Mouse (Mus musculus): ENCODE data around the gene Ccni.
A peak's percentile ranks its signal among the peaks of the same experiment; 100 is the strongest.

Ccni gene

DNA sequence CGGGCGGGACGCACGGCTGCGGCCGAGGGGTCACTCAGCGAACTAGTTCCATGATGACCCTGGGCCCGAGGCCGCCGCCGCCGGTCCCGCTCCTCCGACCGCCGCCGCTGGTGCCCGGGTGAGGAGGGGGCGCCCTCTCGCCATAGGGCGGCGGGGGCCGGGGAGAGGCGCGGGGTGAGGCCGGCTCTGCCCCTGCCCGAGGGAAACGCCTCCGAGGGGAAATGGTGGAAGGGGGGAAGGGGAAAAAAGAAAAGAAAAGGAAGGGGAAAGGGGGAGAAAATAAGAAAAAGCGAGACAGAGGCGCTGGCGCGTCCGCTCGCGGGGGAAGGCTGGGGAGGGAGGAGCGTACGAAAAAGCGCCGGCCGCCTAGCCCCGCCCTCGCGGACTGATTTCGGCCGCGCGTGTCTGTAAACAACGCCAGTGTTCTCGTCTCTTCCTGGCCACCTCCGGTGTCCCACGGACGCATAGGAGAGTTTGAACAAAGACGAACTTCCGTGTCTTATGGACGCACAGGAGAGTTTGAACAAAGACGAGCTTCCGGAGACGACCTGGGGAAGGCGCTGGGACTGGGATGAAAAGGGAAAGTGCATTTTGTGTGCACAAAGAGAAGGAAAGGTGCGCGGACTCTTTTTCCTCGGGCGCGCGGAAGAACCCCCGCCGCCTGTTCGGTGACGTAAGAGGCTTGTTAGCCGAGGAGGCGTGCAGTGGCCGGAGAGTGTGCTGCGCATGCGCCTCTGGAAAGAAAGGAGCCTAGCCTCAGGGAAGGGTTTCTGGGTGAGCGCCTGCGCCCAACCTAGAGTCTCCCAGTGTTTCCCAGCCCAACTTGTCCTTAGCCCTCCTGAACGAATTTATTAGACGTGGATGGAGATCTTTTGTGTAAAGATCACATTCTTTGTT is at the start of gene Ccni, which contains the start of gene 2010109A12Rik:
Gene Ccni, minus strand, starts transcription at position 387 of the 897 bp plus-strand sequence.
Gene 2010109A12Rik, plus strand, starts transcription at position 410 of the 897 bp plus-strand sequence.
- DNase-seq: peak; percentile 97 to 98

DNA sequence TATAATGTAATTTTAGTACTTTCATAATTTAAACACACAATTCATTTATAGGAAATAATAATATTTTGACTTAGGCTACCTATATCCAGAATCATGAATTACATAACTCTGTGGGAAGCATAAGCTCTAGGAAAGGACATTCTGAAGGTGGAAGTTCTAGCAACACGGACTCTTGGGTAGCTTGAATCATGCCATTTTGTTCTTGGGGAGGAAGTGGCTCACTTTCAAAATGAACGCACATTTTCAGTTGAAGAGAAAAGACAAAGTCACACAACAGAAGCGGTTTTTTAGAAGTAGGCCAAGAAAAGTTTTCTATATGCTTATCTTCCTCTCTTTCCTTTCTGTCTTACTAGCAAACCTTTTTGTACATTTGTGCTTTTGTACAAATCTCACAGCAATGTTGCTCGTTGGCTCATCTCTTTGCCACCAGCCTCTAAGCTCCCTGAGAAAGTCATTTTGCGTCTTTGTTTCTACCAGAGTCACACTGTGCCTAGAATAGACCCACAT is 49.5 kb upstream of the Ccni start:
- no peak for DNase-seq

DNA sequence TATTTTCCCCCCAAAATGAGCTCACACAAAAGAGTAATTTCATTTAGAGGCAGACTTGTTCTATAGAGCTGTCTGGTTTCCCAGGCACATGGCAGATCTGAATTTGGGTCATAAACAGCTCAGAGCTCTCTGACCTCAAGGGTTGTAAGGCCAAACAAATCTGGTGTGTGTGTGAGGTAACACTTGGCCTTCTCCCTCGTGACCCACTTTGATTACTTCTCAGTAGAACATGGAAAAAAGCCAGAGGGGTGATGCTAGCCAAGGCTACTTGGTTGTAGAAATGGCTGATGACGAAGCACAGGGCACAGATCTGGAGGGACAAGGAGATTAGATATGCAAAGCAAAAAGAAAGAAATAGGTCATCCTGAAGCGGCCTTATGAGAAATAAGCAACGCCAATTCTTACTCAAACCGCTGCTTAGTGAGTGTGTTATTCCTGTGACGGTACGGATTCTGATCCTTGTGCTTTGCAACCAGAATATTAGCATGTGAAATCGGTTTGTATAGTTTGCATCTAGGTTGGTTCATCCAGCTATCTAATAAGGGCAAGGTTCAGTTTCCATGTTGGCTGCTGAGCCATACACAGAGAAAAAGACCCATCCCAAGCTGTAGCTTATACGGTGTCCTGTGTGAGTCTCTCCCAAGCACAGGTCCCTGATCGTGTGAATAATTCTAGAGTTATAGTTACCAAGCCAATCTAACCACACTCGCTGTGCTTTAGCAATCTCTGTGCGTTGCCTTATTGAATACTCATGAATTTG is 44.9 kb upstream of the Ccni start:
- DNase-seq: peak; percentile 29 to 54

DNA sequence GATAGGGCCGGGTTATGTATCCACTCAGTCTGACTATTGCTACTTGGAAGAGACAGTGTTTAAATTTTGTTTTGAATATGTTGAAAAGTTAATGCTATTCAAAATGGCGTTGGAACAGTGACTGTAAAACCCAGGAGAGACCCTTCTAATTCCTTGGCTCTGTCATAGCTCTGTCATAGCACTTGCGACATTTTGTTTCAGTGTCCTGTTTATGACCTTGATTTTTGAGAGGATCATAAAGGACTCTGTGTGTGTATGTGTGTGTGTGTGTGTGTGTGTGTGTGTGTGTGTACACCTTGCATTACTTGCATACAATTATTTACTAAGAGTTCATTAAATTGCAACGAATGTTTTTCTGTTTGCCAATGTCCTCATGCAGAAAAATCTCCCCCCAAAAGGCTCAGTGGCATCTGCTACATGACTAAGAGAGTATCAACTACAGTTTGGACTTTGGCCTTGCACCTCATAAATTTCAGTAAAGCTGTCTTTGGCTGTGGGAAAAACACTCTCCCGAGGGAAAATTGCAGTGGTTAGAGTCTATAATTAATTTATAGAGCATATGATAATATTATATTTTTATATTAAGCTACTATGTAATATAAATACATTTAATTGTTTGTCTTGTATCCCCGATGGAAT is 43.8 kb upstream of the Ccni start:
- no peak for DNase-seq

DNA sequence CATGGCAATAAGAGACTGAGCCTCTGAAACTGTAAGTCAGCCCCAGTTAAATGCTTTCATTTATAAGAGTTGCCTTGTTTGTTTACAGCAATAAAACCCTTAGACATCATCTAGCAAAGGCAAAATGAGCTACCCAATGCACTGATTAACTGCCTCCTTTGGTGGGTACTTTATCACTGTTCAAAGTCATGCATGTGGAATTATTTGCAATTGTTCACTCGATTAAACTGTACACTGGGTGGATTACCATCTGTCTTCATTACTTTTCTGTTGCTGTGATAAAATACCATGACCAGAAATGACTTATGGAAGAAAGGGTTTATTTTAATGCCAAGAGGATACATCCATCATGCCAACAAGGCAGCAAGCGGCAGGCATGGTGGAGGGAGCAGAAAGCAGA is 39.0 kb upstream of the Ccni start:
- DNase-seq: no peak

DNA sequence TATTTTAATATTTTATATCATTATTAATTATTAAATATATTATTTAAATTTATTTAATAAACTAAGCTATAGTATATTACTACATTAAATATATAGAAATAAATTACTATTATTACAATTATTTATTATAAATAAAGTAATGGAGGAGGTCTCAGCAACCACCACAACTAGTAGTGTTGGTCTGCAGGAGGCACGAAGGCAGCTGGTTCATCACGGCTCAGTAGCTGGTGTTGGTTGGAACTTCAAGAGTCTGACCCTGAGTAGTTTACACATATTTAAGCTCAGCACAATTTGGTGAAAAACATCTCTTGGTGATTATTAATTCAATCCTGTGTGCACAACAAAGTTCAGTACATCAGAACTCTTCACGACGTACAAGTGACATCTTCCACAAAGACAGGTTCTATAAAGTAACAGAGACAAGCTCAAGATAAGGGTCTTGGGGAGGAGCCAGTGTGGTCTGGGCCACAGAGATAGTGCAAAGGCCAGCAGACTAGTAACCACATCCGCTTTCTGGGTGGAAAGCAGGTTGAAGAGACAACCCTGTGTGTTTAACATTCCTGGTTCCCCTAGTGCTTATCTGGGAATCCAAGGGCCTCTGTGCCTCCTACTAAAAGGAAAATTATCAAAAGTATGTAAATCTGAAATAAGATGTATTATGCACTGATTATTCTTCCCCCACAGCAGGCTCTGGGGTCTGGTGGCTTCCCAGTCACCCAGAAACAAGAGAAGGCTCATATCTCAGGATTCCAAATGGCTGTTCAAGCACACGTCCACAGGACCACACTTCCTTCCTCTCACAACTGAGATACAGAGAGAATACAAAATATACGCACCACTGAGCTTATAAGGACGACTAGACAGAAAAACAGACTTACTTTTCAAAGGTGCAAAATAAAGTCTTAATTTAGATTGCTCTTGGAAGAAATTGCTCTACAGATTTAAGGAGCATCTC is 33.6 kb upstream of the Ccni start:
- no peak for DNase-seq

DNA sequence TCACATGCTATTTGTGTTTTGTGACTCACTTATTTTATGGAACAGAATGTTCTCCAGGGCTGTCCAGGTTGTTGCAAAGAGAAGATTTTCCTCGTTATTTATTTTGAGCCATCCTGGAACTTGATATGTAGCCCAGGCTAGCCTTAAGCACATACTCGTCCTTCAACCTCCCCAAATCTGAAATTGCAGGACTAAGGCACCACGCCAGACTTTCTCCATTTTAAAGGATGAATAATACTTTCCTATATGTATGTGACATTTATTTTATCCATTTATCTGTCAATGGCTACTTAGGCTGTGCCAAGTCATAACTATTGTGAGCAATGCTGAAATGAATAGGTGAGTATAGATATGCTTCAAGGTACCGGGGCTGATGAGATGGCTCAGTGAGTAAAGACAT is 30.2 kb upstream of the Ccni start:
- DNase-seq: peak in 1 of 2 experiments; percentile 34

DNA sequence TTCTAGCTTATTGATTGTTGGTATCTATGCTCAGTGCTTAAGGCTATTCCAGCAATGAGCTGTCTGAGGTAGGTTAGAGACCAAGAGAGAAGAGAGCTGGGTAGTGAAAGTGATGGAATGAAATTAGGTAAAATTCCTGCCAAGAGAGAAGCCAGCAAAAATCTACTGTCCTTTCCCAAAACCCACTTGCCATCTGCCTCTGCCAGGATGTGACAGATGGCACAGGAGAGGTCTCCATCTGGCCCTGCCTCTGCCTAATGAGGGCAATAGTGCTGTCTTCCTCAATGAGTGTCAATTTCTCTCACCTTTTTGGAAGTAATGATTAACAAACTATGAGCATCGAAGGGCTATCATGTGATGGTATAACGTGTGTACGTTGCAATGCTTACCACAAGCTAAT is 29.6 kb upstream of the Ccni start:
- peak; percentile 95 to 98 for DNase-seq

DNA sequence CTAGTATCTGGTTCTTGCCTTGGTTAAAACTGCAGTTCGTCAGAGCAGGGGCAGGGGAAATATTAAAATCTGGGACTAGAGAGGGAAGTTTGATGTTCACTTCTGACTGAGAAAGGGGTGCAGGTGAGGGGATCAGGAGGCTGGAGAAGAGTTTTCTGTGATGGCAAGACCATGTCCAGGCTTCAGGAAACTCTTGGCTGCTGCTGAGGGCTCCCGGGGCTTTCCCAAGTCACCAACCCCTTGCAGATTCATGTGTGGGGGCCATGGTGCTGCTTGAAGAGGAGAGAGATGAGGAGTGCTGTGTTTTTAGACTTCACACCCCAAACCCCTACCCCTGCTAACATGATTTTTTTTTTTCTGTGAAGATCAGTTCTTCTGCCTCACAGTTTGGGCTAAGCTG is 28.3 kb upstream of the Ccni start:
- DNase-seq: peak in 1 of 2 experiments; percentile 35

DNA sequence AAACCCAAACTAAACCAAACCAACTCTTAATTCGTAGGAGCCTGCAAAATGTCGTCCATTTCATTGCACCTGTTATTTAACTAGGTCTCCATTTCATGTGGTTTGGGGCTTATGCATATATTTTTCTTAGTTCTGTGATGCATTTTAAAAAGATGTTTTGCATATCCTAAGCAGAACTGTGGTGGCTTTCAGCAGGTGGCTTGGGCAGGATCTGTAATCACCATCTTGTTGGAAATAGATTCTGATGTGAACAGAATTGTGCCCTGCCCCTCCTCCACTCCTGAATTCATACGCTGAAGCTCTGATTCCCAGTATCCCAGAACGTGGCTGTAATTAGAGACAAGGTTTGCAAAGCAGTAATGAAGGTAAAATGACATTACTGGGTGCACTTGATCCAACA is 27.8 kb upstream of the Ccni start:
- peak; percentile 45 to 53 for DNase-seq

DNA sequence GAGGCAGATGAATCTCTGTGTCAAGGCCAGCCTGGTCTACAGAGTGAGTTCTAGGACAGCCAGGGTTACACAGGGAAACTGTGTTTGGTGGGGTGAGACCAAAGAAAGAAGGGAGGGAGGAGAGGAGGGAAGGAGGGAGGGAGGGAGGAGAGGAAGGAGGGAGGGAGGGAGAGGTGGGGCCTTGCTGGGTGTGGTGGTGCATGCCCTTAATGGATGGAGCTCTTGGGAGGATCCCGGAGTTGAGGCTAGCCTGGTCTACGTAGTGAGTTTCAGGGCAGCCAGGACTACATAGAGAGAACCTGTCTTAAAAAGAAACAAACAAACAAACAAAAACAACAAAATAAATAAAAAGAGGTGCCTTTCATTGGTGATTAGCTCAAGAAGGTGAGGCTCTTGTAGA is 26.5 kb upstream of the Ccni start:
- no peak for DNase-seq

DNA sequence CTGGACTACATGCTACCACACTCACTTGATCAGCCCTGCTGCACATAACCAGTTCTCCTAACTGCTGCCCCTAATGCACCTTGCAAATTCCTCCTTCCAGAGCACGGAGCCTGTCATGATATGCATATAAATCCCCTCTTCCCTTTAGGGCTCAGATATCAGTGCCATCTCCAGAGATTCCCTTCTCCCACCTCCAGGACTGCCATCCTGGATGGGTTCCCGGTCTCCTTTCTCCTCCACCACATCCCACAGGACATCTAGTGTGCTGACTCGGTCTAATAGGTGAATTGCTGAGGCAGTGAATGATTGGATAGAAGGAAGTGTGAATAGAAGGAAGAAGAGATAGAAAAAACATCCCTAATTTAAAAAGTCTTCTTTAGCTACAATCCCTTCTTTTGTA is 25.4 kb upstream of the Ccni start:
- DNase-seq: peak; percentile 41 to 61

DNA sequence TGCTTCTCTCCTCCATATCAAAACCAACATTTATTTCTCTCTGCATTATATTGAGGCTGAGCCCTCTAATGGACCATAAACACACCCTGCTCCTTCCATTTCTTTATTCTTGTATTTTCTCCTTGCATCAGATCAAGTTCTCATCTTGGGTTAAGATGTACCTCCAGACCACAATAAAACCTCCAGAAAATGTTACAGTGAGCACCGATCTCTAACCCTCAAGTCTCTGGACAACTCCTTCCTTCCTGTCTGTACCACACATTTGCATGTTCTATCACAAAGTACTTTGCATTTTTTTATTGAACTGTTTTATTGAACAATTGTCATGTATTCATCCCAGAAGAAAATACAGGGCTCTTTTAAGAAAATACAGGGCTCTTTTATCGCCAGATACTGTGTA is 23.2 kb upstream of the Ccni start:
- DNase-seq: no peak

DNA sequence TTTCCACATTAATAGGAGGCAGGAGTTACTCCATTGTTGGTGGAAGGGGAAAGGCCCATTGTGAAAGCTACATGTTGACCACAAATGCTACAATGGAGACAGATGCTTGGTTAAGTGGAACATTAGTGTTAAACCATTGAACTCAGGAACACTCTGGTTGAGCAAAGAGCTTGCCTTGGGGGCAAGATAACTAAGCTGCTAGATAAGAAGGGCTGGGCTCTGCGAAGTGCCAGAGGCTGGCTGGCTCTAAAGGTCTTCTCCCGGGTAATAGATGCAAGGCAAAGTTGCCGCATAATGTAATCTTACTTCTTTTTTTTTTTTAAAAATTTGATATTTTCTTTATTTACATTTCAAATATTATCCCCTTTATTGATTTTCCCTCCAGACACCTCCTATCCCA is 20.9 kb upstream of the Ccni start:
- DNase-seq: no peak

DNA sequence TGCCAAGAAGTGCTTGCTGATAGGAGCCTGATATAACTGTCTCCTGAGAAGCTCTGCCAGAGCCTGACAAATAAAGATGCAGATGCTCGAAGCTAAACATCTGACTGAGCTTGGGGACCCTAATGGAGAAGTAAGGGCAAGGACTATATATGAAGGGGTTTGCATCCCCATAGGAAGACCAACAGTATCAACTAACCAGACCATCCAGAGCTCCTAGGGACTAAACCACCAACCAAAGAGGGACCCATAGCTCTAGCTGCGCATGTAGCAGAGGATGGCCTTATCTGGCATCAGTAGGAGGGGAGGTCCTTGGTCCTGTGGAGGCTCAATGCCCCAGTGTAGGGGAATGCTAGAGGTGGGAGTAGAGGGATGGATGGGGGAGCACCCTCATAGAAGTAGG is 18.3 kb upstream of the Ccni start:
- DNase-seq: no peak

DNA sequence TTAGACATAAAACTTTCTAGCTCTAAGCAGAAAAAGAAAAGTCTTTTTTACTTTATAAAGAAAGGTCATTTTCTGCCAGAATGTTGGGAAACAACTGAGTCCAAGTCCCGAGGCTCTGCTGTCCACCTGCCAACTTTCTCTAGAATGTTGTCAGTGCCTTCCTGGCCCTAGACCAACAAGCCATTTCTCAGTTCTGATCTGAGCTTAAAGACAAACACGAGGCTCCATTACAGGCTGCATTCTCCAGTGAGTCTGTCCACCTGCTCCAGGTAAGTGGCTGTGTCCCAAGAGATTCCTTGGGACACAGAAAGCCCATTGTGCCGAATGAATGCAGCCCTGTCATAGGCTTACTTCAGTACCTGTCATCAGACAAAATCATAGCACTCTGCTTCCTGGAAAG is 15.4 kb upstream of the Ccni start:
- peak; percentile 61 to 76 for DNase-seq

DNA sequence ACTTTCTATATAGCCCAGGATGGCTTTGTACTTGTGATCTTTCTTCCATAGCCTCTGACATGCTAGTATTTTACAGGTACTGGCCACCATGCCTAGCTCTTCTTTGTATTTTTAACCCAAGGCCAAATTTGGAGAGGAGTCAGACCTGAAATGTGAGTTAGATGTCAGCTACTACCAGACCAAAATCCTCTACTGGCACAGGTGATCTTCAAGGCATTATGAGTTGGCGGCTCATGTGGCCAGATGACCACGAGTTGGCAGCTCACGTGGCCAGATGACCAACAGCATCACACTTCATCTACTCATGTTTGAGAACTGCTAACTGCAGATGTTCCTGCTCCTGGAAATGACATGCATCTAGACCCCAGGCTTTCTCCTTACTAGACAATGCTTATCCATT is 12.1 kb upstream of the Ccni start:
- DNase-seq: no peak

DNA sequence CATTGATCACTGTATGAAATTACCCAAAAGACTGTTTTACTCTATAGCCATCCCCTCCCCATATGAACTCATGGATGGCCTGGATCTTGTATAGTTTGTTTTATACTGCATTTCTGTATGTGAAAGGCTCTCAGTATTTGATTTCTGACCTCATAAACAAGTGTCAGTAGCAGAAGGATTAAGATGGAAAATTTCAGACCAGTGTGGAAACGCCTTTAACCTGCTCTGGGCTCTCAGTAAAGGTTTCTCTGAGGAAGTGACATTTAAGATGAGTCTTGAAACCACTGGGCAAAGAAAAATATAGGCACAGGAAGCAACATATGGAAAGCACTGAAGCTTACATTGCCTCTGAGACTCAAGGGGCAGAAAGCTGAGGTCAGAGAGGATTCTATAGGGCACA is 1.3 kb upstream of the Ccni start:
- no peak for DNase-seq

DNA sequence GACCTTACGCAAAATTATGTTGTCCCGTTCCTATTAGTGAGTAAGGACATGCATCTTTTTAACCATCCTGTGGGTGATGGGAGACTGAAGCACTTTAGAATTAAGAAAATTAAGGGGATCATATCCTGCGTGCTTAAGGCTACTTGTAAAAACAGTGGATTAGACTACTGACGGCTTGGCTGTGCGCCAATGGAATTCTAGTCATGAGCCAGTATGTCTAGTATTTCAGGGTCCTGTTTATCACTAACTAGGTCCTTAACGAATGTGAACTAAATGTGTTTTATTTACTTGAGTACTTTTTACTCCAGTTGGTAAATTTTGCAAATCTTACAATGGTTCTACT is 682 bp upstream of the Ccni start:
- peak; percentile 55 to 71 for DNase-seq

DNA sequence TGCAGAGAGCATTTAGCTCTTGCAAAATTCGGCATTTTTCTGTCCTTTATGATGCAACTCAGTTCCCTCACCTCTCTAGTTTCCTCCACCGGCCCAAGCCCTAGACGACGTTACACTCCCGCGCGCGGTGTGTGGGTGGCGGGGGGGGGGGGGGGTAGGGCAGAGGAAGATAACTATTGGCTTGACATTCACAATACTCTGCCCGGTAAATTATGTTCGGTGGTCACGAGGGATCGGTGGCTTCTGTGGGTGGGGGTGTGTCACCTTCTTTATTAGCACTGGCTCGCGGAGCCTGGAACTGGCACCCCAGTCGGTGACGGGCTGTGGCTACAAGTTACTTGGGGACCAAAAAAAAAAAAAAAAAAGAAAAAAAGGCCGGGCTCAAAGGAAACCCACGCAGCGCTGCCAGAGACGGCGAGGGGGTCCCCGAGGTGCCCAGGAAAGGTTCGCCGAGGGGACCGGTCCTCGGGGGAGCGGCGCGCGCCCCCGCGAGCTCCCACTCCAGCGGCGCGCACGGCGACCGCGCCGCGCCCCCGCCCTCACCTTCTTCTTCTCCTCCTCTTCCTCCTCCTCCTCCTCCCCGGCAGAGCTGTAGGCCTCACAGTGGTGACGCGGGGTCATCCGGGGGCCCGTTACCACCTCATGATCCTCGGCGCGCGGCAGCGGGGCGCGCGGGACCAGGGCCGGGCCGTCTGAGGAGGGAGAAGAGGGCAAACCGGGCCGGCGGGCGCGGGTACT is 755 bp downstream of the Ccni start:
- DNase-seq: peak; percentile 70 to 75

DNA sequence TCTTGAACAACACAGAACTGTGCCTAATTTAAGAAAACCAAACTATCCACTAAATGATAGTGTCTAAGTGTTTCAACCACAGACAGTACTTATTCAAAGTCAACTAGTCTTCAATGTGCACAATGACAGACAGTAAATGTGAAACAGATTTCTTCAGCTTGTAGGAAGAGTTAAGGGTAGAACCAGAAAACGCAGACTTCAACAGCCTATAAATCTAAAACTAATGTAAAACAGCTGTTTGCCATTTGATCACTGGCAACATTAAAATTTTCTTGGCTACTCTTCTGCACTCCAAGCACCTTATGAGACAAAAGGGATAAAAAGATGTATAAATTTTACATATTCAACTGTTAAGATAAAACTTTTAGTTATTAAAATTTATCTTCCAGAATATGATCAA is 5.1 kb downstream of the Ccni start:
- no peak for DNase-seq

Measured in cerebellum, postnatal 25 days (tissue).